Mouse (Mus musculus) heart, adult 2 months (tissue): ENCODE results near the gene Tln2. TPM values are rescaled to one million over a fixed set of nuclear protein-coding genes. Genes with fewer than 3 reads are reported as not detected.

ENCODE experiments used
- DNase-seq, 2 experiments: peaks; one replicate each; pipeline ENCODE4 v3.0.0; 2021
- H3K27ac ChIP-seq: fragments of 200-600 bp; 2 replicates; pipeline ENCODE4 v1.8.1; 2022
- H3K27me3 ChIP-seq: fragments of 200-500 bp; 2 replicates; pipeline ENCODE4 v1.6.1; 2012; ENCODE audit warnings: mild to moderate bottlenecking, low read length, inconsistent platforms, mixed read lengths; ENCODE audit not compliant: control insufficient read depth, insufficient read depth
- H3K36me3 ChIP-seq: fragments of 200-500 bp; 2 replicates; pipeline ENCODE4 v1.6.1; 2012; ENCODE audit warnings: low read length, inconsistent platforms; ENCODE audit not compliant: control insufficient read depth, insufficient read depth
- H3K4me1 ChIP-seq: fragments of 200-500 bp; 2 replicates; pipeline ENCODE4 v1.6.1; 2011; ENCODE audit warnings: low read length; ENCODE audit not compliant: control insufficient read depth, insufficient read depth
- H3K4me3 ChIP-seq: fragments of 200-600 bp; 2 replicates; pipeline ENCODE4 v1.8.1; 2022
- H3K79me2 ChIP-seq: fragments of 200-500 bp; replicated peaks from 2 replicates; pipeline ENCODE4 v1.6.1; 2012; ENCODE audit warnings: mild to moderate bottlenecking, inconsistent platforms, low read length, moderate library complexity, mixed read lengths; ENCODE audit not compliant: control insufficient read depth, insufficient read depth
- H3K9ac ChIP-seq: fragments of 200-500 bp; 2 replicates; pipeline ENCODE4 v1.6.1; 2012; ENCODE audit warnings: low read depth, mild to moderate bottlenecking, control low read depth, inconsistent platforms, low read length, mixed read lengths
- CTCF ChIP-seq: fragments of 200-600 bp; IDR thresholded peaks from 2 replicates; pipeline ENCODE4 v1.8.1; 2022; ENCODE audit warnings: antibody characterized with exemption, mild to moderate bottlenecking, moderate library complexity
- EP300 ChIP-seq: fragments of 200-500 bp; IDR thresholded peaks from 2 replicates; pipeline ENCODE4 v1.6.1; 2011; ENCODE audit warnings: low read depth, low read length, control low read depth; ENCODE audit not compliant: insufficient read depth
- POLR2A ChIP-seq: fragments of 200-500 bp; IDR thresholded peaks from 2 replicates; pipeline ENCODE4 v1.6.1; 2011; ENCODE audit warnings: mild to moderate bottlenecking, low read depth, low read length, control low read depth; ENCODE audit not compliant: insufficient read depth
- WGBS: fragments of 180-500 bp; shearing (Covaris S2); methylation state at CpG from one replicate; pipeline ENCODE4 v1.1.7; 2018; 5-methylcytosine and 5-hydroxymethylcytosine counted together
- intact Hi-C: fragments of 180-260 bp; cut with DNase I; formaldehyde crosslinking; loops from one replicate; pipeline ENCODE4 v1.15.1; 2025
- polyA plus RNA-seq: library from polyadenylated mRNA; depleted of rRNA; stranded (reverse); fragments of >200 nt; gene quantifications from 2 replicates; pipeline ENCODE4 v1.2.3, GENCODE M21; 2012
- total RNA-seq, 2 experiments: library from RNA; stranded (reverse); gene quantifications; 2 replicates each; pipeline ENCODE4 v1.2.3; 2021

Tln2 gene
- total and polyA plus RNA-seq, 3 experiments = 20.1 to 78.2 (median 67.1) TPM

- no peaks in the 10 kb centered on the region for H3K79me2 ChIP-seq
- no peak for TF ChIP-seq EP300
- no peak for TF ChIP-seq POLR2A
- TF ChIP-seq CTCF = no peak
- no peaks in the 10 kb centered on the region for H3K36me3 ChIP-seq
- no peak overlapping the region for H3K9ac ChIP-seq
- intact Hi-C loops = no loop called here
- no peak overlapping the region for H3K4me3 ChIP-seq
- 44% methylated on average over 12 of the region's 12 CpGs for WGBS
- H3K27ac ChIP-seq = no peak overlapping the region
- DNase-seq = no peak
- H3K4me1 ChIP-seq = no peaks in the 10 kb centered on the region; the same call in 1 of the 2 replicates
- H3K27me3 ChIP-seq = no peaks in the 10 kb centered on the region
These were observed 323.9 kb downstream of the Tln2 start for GRCm38 (mm10) chr9:67235441-67236217.

GRCm38 (mm10) chr9:67229033-67229432, 330.5 kb downstream of the Tln2 start:
- Histone ChIP-seq H3K4me1 (no peaks in the 10 kb centered on the region), H3K9ac (no peak overlapping the region), H3K36me3 (no peaks in the 10 kb centered on the region), H3K79me2 (no peaks in the 10 kb centered on the region), H3K4me3 (no peak overlapping the region), H3K27ac (no peak overlapping the region), H3K27me3 (no peaks in the 10 kb centered on the region)
- TF ChIP-seq POLR2A (no peak), EP300 (no peak), CTCF (no peak)
- no peak for DNase-seq
- intact Hi-C loops = no loop called here
- 86% methylated on average over 5 of the region's 5 CpGs for WGBS

GRCm38 (mm10) chr9:67220388-67220787, 339.1 kb downstream of the Tln2 start:
- WGBS = 66% methylated on average over 3 of the region's 3 CpGs
- no peak overlapping the region for H3K9ac ChIP-seq
- H3K4me1 ChIP-seq = no peaks in the 10 kb centered on the region
- intact Hi-C loops = loop anchor here (2.0 kb wide), 1 partner anchor 54 kb away; no protein-coding TSS in a partner anchor
- TF ChIP-seq POLR2A = no peak
- peak; percentile 73 for TF ChIP-seq CTCF
- no peaks in the 10 kb centered on the region for H3K79me2 ChIP-seq
- no peak overlapping the region for H3K4me3 ChIP-seq
- H3K27me3 ChIP-seq = no peaks in the 10 kb centered on the region
- H3K36me3 ChIP-seq = no peaks in the 10 kb centered on the region
- DNase-seq = no peak
- no peak overlapping the region for H3K27ac ChIP-seq

- Histone ChIP-seq H3K27ac (no peak overlapping the region), H3K4me1 (no peaks in the 10 kb centered on the region), H3K9ac (no peak overlapping the region), H3K36me3 (no peaks in the 10 kb centered on the region), H3K79me2 (no peaks in the 10 kb centered on the region), H3K4me3 (no peak overlapping the region), H3K27me3 (no peaks in the 10 kb centered on the region)
- WGBS = 70% methylated on average over 9 of the region's 9 CpGs
- TF ChIP-seq EP300 (no peak), CTCF (no peak), POLR2A (no peak)
- no peak for DNase-seq
- intact Hi-C loops = no loop called here
These were observed 341.5 kb downstream of the Tln2 start for GRCm38 (mm10) chr9:67218001-67218400.

- Histone ChIP-seq H3K4me1 (no peaks in the 10 kb centered on the region), H3K4me3 (no peak overlapping the region), H3K9ac (no peak overlapping the region), H3K79me2 (no peaks in the 10 kb centered on the region), H3K36me3 (no peaks in the 10 kb centered on the region), H3K27me3 (no peaks in the 10 kb centered on the region), H3K27ac (no peak overlapping the region)
- intact Hi-C loops = loop anchor here (5.0 kb wide), 2 partner anchors 57 to 172 kb away; no protein-coding TSS in a partner anchor
- TF ChIP-seq EP300 = no peak
- no peak for TF ChIP-seq CTCF
- no peak for TF ChIP-seq POLR2A
- 82% methylated on average over 3 of the region's 3 CpGs for WGBS
- no peak for DNase-seq
These were observed 345.1 kb downstream of the Tln2 start for GRCm38 (mm10) chr9:67214191-67214985.

GRCm38 (mm10) chr9:67213275-67213674, 346.2 kb downstream of the Tln2 start:
- intact Hi-C loops = loop anchor here (1.0 to 5.0 kb wide), 3 partner anchors 56 to 212 kb away; no protein-coding TSS in a partner anchor
- no peaks in the 10 kb centered on the region for H3K27me3 ChIP-seq
- no peaks in the 10 kb centered on the region for H3K4me1 ChIP-seq
- DNase-seq = peak; percentile 72 to 79
- no peaks in the 10 kb centered on the region for H3K36me3 ChIP-seq
- no peak overlapping the region for H3K27ac ChIP-seq
- H3K9ac ChIP-seq = no peak overlapping the region
- TF ChIP-seq EP300 (peak; percentile 80; the same call in 1 of the 2 replicates), CTCF (peak; percentile 88), POLR2A (no peak)
- no peaks in the 10 kb centered on the region for H3K79me2 ChIP-seq
- H3K4me3 ChIP-seq = no peak overlapping the region
- 61% methylated on average over 6 of the region's 6 CpGs for WGBS
